Mouse (Mus musculus) adrenal gland, adult 2 months (tissue): ENCODE data around the gene Sox6. TPM values are rescaled to one million over a fixed set of nuclear protein-coding genes. Genes with fewer than 3 reads are reported as not detected.

Source experiments
- DNase-seq: peaks from one replicate; pipeline ENCODE4 v3.0.0; 2021
- polyA plus RNA-seq: library from polyadenylated mRNA; depleted of rRNA; stranded (reverse); fragments of >200 nt; gene quantifications from 2 replicates; pipeline ENCODE4 v1.2.3, GENCODE M21; 2012
- total RNA-seq, 2 experiments: library from RNA; stranded (reverse); gene quantifications; 2 replicates each; pipeline ENCODE4 v1.2.3; 2021

The Sox6 gene
- total and polyA plus RNA-seq, 3 experiments: 3.7 to 22.7 (median 22.1) TPM

DNA sequence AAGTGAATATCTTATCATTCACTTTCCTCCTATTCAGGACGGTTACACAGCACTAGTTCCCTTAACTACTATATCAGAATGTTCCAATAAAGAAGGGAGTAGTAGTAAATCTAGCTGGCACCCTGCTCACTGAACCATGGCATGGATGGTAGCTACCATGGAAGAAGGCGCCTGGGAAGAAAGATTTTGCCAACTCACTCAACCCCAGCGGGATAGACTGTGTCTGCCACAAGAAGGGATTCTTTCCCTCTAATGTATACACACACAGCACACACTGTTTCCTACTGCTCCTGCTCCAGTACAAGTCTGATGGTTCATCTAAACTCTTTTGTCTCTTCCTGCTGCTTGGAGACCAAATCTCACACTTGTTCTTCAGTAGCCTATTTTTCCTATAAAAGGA is 147.1 kb downstream of the Sox6 start:
- no peak for DNase-seq

DNA sequence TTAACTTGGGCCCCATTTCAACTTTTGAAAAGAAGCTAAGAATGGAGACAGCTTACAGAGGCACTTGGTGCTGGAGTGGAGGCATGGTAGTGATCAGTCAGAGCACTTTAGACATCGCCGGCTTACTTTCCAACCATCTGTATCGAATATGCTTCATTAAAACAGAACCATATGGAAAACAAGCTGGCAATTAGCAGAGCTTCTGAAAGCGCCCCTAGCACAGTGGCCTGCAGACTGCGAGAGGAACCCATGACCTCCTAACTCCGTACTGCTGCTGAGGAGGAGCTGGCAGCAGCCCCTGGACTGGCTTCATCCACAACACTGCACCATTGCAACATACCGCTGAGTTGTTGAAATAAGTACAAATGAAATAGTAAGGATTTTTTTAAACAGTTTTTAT is 148.7 kb downstream of the Sox6 start:
- DNase-seq: peak; percentile 2

DNA sequence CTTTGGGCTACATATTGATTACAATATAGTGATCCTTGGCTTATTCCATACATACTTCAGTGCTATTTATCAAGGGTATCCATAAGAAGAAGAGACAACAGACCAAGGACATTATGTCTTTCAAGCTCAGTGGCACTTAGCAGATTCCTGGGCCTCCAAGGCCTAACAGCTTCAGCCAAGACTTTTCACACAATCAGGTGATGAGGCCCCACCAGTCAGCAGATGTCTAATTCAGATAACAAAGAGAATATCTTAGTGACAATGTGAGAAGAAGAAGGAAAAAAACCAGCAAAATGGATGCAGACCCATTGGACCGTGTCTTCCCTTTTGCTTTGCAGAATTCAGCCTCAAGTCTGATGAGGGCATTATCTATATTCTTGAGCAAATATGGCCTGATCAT is 150.0 kb downstream of the Sox6 start:
- DNase-seq: no peak

DNA sequence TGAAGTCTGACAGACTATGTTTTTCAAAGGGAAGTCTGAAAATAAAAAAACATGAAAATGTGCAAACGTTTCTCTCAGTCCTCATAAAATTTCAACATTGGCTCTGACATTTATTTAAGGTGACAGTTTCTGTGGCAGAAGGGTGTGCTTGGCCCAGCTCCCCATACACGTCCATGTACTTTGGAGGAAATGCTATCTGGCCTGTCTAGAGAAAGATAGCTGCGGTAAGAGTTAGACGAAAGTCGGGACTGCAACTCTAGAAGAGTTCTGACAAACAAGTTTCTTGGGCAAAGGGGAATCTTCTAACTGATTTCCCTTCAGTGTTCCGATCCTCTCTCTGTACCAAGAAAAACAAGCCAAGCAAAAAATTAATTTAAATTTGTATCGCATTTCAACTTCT is 150.5 kb downstream of the Sox6 start:
- DNase-seq: no peak

DNA sequence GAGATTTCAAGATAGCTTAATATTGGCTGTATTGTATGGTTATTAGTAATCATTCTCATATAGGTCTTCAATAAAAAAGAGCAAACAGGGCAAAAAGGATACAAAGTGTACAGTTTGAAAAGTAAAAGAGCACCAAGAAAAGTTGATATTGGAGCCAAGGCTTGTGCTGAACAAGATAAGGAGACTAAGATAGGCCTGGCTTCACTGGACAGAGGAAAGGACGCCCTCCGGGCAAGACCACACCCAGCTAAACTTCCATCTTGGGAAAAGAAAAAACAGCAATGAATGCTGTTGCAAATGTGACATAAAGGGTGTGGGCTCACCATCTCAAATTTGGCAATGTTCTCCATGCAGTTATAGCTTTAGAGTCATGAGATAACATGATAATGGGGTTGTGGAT is 165.7 kb downstream of the Sox6 start:
- no peak for DNase-seq

DNA sequence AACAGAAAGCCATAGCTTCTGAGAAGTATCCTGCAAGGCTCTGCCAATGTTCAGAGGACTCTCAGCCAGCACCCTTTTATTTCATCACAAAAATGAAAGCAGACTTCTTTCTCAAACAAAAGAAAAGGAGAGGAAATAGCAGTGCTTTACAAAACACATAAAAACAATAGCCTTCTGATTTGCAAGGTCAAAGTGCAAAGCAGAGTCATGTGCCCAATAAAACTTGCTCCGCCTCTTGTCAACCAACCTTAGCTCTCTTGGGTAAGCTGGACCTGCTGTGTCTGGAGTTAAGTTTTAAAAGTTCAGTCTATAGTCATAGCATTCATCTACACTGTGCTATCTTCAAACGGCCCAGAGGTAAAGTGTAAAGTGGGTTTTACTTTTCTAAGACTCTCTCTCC is 170.1 kb downstream of the Sox6 start:
- DNase-seq: no peak

DNA sequence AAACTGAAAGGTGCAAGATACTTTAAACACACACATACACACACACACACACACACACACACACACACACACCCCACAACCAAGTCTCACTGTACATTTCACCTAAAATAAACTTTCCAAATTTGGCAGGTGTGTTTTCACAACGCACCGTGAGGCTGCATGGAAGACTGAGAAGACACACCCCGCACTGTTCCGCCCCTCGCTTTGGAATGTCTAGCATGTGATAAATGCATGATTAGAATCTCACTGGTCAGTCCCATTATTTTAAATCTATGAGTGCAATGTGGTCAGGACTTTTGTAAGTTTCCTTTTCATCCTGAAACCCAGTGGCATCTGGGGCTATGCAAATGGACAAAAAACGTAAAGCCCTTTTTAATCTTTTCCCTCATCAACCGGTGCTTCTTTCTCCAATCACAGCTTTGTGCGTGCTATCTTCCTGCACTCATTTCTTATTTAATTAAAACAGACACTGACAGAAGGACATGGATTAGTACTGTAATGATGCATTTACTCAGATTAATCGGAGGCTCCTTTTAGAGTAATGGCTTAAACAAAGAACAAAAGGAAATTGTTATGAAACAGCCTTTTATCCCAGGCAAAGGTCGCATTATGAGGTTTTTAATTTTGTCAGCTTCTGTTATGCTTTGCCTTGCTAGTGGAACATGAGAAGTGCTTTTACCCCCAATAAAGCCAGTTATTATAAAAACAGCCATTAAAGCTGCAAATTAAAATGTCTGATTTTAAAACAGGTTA is 170.9 kb downstream of the Sox6 start:
- no peak for DNase-seq

DNA sequence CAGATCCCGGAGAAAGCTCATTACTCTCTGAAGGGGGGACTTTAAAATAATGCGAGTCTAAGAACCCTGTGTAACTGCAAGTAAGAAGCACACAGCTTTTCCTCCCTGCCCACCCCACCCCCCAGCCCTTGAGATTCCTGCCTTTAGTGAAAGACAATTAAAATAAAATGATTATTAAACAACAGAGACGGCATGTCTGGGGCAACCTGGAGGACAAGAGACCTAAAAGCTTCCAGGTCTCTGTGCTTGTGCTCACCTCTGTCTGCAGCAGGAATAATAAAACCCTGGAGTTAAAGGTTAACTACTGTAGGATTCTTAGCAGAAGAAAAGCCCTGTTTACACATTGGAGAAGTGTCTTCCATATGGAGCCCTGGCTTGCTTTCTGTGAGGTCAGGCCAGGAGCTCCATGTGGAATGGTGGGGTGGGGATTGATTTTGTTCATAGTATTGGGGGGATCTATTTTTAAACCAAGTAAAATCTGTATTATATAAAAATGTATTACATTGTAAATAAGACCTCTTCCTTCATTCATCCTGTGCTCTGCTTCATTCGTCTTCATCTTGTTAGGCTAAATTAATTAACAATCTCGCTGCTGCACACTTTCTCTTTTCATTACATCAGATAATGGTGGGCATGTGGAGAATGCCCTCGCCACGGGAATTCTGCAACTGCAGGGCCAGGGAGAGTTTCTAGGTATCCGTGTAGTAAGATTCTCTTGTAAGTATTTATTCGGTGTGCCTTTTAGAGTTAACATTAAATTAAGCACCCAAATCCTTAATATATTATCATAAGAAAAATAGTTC is 171.7 kb downstream of the Sox6 start:
- DNase-seq: no peak

DNA sequence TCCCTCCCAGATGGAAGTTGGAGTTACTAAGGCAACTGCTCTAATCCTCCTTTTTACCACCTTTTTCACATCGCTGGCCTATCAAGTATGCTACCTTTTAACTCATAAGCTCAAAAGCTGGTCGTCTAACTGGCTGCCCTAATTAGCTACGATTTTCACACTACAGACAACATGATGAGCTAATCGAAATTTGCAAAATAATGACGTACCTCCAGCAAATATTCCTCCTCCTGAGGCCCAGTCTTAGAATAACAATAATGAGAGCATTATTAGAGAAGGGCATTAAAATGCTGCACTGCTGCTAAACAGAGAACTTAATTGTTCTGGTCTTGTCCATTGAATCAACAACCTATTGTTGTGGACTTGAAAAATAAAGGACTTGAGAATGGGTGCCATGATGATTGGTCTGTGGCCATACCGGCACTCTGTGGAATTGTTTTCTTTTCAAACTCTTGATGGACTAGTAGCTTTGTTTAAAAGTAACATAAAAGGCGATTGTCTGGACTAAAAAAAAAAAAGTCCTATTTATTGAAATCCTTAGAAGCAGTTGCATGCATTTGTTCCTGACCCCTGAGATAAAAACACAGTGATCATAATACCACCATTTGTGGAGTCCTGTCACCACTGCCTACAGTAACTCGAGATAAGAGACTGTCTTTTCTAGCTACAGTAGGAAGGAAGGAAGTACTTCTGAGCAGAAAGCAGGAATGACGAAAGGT is 172.5 kb downstream of the Sox6 start:
- no peak for DNase-seq

DNA sequence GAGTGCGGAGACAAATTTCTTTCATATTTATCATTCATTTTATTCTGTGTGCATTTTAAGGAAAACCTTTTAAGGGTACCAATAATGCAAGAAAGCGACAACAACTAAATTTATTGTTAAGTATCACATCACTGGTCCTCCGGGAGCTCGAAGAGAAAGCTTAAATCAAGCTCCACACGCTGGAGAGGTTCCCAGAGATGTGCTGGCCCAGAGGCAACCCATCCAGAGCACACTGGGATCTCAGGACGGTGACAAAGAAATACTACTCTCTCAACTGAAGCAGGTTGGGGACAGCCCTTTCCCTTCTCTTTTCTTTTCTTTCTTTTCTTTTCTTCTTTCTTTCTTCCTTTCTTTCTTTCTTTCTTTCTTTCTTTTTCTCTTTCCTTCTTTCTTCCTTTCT is 173.4 kb downstream of the Sox6 start:
- no peak for DNase-seq

DNA sequence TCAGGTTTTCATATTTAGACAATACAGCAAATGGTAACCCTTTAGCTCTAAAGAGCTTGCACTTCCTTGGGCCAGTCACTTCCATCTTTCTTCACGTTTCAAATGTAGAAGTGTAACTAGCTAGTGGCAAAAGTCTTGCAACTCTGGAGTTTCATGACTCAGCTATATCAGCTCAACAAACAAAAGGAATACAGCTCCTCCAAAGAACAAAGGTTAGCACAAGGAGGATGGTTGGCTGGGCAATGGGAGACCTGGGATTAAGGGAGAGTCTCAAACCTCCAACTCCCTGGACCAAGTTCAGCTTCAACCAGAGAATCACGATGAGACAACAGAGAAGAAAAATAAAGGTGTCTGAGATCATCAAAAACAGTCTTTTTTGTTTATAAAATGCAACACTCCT is 174.2 kb downstream of the Sox6 start:
- DNase-seq: no peak

DNA sequence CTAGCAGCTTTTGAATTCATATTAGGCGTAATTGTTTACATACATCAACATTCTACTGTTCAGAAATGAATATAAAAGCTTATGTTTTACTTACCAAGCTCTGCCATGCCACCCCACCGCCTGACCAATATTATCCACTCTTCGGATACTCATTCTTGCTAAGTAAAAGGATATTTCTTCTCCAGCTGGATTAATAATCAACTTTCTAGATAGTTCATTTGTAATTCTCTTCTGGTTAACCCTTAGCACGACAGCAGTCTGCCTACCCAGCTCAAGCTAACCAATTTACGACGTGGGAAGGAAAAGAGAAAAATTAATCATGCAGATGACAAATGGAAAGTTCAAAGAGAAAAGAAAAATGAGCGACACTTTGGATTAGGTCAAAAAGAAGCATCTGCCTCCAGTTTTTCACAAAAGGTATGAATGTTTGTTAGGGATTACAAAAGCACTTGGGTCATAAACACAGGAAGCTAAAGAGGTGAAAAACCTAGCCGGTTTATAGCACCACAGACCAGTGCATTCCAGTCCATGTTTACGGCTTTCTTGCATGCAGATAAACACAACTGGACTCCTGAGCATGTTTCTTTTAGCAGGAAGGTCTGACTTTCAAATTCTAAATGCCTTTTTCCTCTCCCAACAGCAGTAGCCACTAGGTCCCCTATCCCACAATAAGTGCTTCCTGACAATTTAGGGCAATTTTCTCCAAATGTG is 178.8 kb downstream of the Sox6 start:
- no peak for DNase-seq

DNA sequence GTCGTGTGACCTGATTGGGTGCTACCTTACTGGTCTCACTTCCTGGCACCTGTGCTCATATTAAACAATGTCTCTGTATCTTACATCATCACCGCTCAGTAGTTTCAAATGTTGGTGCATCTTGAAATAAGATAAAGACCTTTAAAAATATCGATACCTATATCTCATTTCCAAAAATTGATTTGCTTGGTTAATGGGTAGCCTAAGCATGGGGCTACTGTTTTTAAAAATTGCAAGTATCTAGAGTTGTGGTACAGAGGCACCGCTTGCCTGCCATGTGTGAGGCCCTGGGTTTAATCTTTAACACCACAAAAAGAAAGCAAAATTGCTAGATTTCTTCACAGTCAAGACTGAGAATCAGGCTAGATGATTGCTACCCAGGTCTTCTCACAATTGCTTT is 187.5 kb downstream of the Sox6 start:
- no peak for DNase-seq

DNA sequence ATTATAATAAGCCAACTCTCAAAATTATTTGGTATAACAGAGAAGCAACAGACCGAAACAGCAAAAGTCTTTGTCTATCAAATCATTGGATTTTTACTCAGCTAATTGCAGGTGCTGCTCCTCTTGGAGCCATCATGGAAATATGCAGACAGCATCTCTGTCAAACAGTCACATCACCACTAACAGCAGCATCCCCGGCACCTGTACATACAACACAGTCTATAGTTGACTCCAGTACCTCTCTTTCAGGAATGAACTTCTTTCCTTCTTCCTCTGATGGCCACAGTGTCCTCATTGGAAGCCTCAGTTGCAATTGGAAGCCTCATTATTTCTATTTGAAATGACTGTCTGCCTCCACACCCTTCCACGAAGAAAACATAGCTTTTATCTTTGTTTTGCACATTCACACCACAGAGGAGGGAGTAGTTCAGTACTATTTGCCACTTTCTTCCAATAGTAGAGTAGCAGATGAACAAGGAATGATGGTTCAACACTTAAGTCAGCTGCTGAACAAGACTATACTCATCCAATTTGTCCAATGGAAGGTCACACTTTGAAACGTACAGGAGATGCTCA is 192.7 kb downstream of the Sox6 start:
- DNase-seq: no peak

DNA sequence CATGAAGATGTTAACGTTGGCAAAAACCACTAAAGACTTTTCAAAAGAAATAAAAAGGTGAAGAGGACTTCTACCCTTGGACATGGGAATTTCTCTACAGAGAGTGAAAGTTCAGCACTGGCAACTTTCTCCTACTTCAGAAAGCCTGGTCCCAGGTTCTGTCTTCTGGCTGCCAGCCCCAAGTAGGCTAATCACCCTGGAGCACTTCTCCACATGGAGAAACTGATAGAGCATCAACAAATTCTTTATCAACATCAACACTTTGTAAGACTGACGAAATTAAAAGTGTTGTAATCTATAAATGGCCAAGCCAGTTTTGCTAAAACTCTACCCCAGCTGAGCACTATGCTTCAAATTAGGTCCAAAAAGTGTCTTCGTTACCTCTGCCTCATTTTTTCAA is 193.7 kb downstream of the Sox6 start:
- no peak for DNase-seq

DNA sequence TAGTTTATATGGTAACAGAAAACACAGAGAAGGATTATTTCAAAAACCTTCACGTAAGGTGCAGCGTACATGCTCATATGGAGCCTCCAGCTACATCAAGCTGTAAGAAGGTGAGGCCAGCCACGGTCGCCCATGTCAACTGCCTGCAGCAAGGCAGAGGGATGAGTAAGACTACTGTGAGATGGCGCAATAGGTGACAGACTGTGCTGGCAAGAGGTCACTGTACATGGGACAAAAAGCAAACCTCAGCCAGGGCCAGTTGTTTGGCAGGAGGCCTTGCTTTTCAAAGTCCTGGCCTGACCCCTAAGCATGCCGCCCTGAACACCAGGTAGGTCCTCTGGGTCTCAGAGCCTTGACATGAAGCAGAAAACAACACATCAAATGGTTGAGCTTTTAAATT is 194.2 kb downstream of the Sox6 start:
- DNase-seq: peak; percentile 86

DNA sequence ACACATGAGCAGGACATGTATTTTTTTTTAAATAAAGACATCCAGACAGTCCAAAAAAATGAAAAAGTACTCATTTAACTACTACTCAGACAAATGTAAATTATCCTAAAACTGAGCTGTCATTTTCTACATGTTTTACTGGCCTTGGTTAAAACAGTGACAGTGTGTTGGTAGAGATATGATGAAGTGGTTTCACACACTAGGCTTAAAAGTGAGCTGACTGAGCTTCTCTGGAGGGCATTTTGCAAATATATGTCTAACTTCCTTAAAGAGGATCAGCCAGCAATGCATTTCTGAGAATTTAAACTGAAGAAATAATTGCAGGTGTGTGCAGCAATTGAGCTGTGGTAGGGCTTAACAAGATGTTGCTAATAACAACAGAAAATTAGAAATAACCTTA is 196.3 kb downstream of the Sox6 start:
- no peak for DNase-seq

DNA sequence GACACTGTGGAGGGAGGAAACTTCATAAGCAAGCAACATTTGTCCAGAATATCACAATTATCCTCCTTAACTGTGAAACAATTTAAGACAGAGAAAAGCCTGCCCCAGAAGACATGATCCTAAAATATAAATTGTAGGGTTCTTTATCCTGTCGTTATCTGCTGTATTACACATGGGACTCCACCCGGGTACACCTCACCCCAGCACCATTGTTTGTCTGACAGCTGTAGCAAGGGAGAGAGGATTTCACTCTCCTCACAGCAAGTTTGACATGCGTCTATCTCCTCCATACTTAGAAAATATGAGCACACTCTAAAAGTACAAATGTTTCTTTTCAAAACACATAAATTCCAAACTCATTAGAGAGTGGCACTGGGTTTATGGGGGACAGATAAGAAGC is 198.0 kb downstream of the Sox6 start:
- DNase-seq: no peak

DNA sequence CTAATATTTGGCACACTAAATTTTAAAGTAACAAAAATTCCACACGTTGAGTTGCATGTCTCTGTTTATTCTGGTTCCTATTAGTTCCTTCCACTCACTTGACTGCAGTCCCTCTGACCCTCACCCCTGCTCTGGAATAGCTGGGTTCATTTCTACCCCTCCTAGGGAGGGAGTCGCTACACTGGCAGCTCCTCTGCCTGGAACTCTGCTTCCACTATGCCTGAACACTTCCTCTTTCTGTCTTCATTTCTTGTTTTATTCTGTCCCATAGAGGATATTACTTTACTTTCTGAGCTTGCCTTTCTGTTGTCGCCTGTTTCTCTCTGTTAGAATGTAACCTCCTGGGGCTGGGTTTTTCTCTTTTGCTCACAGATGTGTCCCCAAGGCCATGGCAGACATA is 203.6 kb downstream of the Sox6 start:
- no peak for DNase-seq

DNA sequence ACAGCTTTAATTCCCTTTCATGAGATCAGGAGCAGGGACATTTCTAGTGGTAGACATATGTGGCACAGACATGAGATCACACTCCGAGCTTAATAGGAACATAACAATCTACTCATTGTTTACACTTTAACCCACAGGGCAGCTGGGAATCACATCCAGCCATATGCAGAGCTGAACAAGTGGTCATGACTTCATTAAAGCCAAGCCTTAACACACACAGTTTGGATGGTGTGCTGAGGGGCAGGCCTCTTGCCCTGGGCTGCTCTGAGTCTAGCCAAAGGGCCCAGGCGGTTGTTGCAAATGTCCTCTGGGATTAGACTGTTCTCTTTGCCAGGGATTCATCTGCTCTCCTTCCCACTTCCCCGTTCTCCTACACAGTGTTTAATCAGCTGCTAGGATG is 204.9 kb downstream of the Sox6 start:
- DNase-seq: peak; percentile 8

DNA sequence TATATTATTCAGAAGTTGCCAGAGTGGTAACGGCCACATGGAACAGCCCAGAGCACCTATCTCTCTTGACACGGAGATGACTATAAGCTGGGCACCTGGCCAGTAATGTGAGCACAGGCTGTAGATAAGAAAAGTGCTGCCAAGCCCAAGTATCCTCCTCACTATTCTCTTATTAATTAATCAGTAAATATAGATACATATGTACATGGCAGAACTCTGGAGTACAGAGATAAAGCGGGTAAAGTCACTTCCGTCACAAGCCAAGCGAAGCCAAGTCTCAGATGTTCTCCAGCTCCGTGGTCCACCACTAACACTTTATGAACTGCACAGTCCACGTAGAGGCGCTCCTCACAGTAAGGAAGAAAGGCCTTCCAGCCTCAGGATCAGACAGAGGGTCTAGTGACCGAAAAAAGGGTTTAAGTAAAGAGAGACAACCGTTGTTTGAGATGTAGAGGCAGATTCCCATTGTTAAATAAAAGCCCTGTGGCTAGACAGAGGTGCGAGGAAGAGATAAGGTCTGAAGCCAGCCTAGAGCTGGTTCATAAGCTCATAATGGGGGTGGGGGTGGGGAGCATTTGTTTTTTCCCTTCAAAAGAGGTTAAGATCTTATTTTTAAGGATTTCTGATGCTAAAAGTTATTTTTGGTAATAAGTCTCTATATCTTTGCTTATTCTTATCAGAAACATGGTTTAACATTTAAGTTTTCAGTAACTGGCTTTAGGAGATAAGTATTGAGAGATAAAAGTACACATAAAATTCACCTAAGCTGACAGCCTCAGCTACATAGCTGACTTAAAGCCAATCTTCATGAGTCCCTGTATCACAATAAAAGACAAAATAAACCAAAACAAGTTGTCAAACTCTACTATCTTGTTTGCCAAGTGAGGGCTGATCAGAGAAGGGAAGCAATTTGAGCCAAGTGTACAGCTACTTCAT is 207.4 kb downstream of the Sox6 start:
- no peak for DNase-seq
